Mouse (Mus musculus): Measurements from ENCODE around the gene Prnd. TPM values are rescaled to one million over a fixed set of nuclear protein-coding genes. Genes with fewer than 3 reads are reported as not detected.

Prnd gene
- not detected for total RNA-seq (2023)

GRCm38 (mm10) chr2:131950598-131951095 is at the start of gene Prnd:
Prnd (plus strand) TSS chr2:131950861.

DNA sequence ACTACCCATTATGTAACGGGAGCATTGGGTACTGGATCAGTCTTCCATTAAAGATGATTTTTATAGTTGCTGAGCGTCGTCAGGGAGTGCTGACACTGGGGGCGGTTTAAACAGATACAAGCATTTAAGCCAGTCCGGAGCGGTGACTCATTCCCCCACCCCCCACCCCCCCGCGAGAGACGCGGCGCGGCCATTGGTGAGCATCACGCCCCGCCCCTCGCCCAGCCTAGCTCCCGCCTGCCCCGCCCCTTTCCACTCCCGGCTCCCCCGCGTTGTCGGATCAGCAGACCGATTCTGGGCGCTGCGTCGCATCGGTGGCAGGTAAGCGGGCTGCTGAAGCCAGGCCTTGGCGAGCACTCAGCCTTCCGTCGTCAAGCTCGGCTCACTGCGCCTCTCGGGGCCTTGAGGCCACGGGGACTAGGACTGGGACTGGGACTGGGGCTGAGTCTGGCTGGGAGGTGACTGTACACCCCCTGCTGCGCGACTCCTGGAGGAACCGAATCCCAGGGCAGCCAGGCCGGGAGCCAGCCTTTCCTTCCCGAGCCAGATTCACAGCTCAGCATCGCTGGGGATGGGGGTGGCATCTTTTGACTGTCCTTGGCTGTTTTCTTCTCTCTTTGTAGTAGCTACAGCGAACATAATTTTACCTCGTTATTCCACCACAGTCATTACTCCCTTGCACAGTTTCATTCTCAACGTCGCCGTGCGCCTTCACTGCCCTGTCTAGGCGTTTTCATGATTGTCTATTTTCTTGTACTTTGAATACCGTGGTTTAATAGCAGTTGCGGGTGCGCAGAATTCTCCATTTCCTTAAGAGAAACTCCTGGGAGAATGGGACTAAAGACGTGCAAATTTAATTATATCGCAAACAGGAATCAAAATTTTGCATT is 40.7 kb upstream of the Prnd start, which contains the start of the genes Prnp and Prn:
TSS of gene Prnp (plus strand) at position 246 of the 890 bp plus-strand sequence.
TSS of gene Prn (plus strand) at position 275 of the 890 bp plus-strand sequence.

Other genes with a start within 250 kb of the Prnd start
- gene Erv3, start 91.1 kb upstream of the Prnd start, total RNA-seq (2023) = not detected
- 8.7 TPM for gene Prnp, start 40.9 kb upstream of the Prnd start, total RNA-seq (2023)
- not detected for gene Prn, start 40.9 kb upstream of the Prnd start, total RNA-seq (2023)
- 138 TPM for gene Rassf2, start 79.4 kb downstream of the Prnd start, total RNA-seq (2023)
- 45.0 TPM for gene Slc23a2, start 194.2 kb downstream of the Prnd start, total RNA-seq (2023)